Mouse (Mus musculus): ENCODE results near the gene Spata2. TPM values are rescaled to one million over a fixed set of nuclear protein-coding genes. Genes with fewer than 3 reads are reported as not detected.
A peak's percentile ranks its signal among the peaks of the same experiment; 100 is the strongest.

The Spata2 gene
- total RNA-seq, 2 experiments from 2014 or later: 53.5 to 58.1 TPM

DNA sequence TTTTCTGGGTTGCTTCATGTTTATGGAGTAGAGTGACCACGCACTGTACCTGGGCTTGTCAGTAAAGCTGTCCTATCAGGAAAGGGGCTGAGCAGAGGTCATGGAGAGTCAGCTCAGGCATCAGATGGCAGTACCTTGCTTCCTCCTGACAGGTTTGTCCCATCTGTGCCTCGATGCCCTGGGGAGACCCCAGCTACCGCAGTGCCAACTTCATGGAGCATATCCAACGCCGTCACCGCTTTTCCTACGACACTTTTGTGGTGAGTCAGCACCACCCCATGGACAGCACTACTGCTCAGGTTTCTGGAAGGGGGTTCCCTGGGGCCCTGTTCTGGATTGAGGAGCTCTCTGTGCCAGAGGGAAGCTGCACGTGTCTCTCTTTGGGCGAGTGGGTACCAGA lies 19.7 kb upstream of the Spata2 start:
- intact Hi-C loops (cut with DNase I): no loop called here
- no peak for DNase-seq

- DNase-seq: no peak
- intact Hi-C loops (cut with DNase I): no loop called here
These were observed 17.8 kb upstream of the Spata2 start for GRCm38 (mm10) chr2:167510485-167510884.

DNA sequence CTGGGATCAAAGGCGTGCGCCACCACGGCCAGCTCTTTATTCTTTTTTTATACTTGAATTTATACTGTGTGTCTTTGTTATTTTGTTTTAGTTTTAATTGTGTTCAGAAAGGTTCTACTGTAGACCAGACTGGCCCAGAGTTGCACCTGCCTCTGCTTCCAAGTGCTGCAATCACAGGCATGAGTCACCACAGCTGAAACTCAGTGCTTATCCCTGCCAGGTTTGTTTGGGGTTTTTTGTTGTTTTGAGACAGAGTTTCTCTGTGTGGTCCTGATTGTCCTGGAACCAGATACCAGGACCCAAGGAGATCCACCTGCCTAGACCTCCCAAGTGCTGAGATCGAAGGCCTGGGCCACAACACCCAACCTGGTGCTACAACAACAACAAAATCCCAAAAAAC lies 15.9 kb upstream of the Spata2 start:
- DNase-seq: no peak
- intact Hi-C loops (cut with DNase I): no loop called here

DNA sequence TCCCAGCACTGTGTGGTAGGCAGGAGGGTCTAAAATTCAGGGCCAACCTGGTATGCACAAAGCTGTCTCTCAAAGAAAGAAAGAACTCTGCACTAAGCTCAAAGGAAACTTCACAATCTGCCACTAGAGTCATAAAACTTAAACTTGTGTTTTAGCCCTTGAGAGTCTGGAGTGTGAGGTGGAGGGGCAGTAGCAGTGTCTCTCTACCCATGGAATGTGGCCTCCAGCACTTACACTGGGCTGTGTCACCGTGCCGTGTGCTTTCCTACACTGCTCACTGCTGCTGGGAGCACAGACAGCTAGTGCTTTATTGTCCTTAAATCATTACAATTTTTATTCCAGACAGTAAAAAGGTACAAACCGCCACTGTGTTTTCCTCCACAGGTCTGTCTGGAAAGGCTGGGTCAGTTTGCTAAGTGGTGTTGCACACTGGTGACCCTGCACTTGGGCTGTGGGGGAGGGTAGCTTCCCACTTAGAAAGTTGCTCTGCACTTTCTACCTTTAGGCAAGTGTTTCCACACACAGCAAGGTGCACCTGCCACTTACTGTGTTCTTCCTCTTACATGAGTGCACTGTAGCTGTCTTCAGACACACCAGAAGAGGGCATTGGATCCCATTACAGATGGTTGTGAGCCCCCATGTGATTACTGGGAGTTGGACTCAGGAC lies 15.2 kb upstream of the Spata2 start:
- intact Hi-C loops (cut with DNase I): no loop called here
- no peak for DNase-seq

DNA sequence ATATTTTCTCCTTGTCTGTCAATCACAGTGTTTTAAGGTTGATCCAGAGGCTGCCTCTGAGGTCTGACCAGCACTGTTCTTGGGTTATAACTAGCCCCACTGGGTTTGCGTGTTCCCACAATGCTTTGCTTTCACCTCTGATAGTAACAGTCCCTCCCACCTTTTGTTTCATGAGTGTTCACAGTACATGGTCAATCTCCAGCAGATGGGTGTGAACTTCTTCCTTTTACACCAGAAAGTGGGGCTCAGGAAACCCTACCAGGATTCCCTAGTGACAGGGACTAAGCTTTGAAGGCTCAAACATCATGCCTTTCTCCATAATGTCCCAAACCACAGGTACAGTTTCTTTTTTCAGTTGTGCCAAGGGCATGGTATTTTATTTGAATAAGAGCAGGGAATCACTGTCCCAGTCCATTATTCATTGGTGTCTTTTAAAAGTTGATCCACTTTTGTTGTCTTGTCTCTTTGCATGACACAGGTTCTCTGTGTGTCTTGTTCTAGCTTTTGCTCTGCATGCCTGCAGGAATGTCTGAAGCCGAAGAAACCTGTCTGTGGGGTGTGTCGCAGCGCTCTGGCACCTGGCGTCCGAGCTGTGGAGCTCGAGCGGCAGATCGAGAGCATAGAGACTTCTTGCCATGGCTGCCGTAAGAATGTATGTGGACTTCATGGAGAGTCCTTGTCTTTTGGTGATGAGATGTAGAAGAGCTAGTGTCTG lies 14.0 kb upstream of the Spata2 start:
- DNase-seq: no peak
- intact Hi-C loops (cut with DNase I): no loop called here

DNA sequence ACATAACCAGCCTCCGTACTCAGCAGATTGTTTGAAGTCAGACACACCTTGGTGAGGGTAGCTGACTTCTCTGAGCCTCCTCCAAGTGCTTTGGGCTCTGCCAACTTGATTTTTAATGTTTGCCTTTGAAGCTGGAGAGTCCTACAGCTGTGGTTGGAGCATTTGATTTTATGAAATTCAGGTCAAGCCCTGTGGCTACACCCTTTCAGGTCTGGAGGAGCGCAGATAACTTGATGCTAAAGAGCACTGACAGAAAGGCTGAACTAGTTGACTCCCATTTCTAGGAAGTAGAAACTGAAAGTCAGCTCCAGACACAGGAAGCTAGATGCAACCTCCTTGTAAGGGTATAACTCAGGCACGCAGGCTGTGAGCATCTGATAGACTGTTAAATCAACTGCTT lies 12.4 kb upstream of the Spata2 start:
- intact Hi-C loops (cut with DNase I): no loop called here
- DNase-seq: no peak

DNA sequence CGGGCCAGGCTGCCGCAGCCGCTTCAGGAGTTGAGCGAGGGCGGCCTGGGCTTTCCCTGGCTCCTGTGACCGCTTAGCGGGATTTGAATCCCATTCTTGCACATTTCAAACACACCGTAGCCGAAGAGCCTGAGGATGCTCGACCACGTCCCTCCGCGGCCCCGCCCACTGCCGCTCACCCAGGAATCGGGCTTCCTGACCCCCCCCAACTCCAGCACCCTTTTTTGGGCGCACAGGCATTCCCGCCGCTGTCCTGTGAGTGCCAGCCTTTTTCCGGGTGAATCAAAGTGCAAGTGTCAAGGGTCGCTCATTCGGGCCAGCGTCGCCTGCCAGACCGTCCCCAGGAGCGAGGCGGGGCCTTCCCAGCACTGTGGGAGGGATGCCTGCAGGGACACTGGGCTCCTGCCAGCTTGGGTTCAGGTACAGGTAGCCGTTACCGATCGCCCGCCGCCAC lies 11.2 kb upstream of the Spata2 start:
- peak; percentile 39 for DNase-seq
- intact Hi-C loops (cut with DNase I): no loop called here

DNA sequence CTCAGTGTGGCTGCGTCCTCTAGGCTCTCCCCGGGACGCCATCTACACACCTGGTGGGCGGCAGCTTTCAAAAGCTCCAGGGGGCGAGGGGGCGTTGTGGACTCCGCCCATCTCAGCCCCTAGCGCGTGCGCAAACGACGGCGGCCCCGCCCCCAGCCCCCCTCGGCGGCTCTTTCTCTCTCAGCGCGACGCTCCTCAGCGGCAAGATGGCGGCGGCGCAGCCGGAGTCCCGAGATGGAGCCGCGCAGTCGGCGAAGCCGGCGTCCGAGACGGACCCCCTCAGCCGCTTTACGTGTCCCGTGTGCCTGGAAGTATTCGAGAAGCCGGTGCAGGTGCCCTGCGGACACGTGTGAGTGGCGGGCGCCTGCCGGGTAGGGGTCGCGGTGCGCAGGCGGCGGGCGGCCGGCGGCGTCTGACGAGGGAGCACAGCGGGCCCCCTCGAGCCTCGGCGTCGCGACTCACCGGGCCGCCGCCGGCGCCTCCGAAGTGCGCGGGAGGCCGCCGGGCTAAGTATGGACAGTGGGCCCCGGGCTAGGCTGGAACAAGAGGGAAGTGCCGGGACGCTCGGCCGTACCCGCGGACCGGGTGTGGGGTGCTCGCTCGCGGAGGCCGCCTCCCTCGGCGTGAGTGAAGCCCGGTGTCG lies 10.7 kb upstream of the Spata2 start:
- DNase-seq: peak; percentile 92
- intact Hi-C loops (cut with DNase I): no loop called here

GRCm38 (mm10) chr2:167502554-167503252 lies 10.0 kb upstream of the Spata2 start:
- intact Hi-C loops (cut with DNase I): no loop called here
- DNase-seq: no peak

- DNase-seq: peak; percentile 27
- intact Hi-C loops (cut with DNase I): no loop called here
These were observed 4.6 kb upstream of the Spata2 start for GRCm38 (mm10) chr2:167497272-167497671.

GRCm38 (mm10) chr2:167496437-167496836 lies 3.8 kb upstream of the Spata2 start:
- intact Hi-C loops (cut with DNase I): no loop called here

DNA sequence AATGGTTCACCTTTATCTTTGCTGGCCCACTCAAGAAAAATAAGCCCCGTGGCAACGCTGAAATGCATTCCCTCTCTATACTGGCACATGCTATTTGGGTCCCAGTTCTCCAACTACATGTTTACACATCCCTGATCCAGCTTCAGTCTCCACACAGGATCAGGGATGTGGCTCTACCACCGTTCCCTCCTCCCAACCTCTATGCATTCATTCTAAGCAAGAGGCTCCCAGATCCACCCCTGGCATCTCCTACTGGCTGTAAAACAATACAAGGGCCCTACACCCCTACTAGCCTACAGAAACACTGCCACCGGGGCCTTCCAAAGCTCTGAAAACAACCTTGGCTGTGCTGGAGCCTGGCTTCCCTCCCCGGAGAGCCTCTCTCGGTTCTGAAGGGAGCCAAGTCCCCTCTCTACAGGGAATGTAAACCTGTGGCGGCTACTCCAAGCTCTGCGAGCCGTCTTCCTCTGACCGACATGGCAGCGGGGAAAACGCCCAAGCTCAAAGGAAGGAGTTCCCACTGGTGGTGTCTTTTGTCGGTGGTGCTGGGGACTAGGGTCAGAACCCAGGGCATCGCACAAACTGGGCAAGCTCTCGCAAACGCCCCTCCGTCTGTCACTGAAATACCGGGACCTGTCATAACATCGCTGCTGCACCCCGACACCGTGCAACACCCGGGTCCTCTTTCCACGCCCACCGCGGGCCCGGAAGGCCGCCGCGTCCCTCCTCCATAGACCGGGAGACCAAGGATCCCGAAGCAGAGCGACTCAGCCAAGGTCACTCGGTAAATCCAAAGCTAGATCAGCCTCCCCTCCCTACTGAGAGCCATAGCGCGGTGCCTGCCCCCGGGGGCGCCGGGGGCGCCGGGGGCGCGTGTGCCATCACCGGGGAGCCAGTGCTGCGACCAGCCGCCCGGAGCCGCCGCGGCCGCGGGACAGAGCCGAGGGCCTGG lies 654 bp downstream of the Spata2 start, which contains the start of gene Rnf114:
Gene Rnf114 (plus strand): TSS at position 889 of the 952 bp plus-strand sequence.
- DNase-seq: peak; percentile 35
- intact Hi-C loops (cut with DNase I): no loop called here

More at GRCm38 (mm10) chr2:167496437-167496836, 3.8 kb upstream of the Spata2 start:
- no peak for DNase-seq

DNA sequence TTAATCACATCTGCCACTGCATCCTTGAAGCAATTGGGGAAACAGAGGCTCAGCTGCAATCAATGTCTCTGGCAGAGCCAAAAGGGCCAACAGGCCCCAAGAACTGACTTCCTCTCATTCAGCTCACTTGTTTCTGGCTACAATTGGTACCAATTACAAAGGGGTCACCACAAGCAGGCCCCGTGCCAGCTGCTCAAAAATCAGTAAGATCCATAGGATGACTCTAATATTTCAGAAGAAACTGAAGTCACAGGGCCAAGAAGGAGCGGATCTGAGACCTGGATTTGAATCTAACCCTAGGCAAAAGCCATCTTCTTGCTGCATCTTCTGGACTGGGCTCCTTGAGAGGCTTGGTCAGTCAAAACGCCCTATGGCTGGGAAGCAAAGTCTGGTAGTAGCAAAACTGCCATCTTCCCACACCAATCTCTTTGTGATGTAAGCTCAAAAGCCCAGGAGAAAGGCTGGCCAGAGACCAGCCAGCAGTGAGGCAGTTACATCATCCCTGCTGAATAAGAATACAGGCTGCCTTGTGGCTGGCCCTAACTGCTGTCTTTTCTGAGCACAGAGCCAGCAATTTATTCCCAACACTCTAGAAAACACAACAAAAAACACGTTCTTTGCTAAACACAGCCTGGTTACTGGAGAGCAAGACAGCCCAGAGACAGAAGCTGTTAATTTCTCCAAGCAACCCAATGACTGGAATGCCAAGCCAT lies 1.7 kb downstream of the Spata2 start:
- DNase-seq: peak; percentile 56
- intact Hi-C loops (cut with DNase I): no loop called here

GRCm38 (mm10) chr2:167487994-167488393 lies 4.7 kb downstream of the Spata2 start:
- intact Hi-C loops (cut with DNase I): no loop called here
- no peak for DNase-seq

DNA sequence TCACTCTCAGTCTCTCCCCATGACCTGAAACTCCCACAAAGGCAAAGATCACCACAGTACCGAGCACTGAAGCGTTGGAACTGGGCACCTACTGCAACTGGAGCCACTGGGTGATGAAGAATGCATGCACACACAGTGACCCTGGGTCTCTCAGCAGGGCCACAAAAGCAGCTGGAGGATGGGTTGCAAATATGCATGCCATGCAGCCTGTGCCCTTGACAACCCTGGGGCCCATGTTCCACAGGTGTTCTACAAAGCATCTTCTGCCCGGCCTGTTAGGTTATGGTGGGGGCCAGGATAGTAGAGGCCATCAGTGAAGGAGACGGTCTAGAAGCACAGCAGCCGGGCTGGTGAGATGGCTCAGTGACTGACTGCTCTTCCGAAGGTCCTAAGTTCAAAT lies 5.1 kb downstream of the Spata2 start:
- DNase-seq: no peak
- intact Hi-C loops (cut with DNase I): no loop called here

- DNase-seq: no peak
- intact Hi-C loops (cut with DNase I): no loop called here
These were observed 6.1 kb downstream of the Spata2 start for GRCm38 (mm10) chr2:167486573-167486972.

DNA sequence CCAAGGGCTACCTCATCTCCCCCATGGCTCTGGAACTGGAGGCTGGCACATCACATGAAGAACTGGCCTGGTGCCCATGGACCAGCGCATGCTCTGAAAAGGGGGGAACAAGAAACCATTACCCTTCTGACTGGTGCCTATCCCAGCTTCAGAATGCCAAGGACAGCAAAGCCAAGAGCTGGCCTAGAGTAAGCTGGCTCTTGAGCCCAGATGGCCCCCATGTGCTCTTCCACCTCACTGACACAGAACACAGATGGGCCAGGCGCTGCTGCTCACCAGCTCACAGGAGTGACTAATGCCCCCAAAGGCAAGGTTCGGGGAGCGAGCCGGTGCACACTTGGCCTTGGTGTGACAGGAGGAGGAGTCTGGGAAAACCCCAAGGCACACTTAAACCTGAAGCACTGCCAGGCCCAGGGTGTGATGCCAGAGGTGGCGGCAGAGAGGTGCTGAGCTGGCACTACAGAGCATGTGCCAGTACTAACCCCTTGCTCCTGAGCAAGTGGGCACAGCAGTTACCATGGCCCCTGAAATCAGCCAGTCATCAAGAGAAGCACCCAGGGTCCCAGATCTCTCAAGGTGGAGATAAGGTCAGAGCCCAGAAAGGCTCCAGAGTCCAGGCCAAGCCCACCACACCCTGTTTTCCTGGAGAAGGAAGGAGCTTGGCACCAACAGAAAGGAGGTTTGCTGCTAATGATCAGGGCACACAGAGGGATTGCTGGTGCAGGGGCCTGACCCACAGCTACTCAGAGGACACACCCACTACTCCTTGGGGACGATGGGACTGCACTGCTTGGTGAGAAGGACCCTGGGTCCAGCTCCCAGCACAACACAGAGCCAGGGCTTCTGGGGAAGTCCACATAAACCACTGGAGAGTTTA lies 6.9 kb downstream of the Spata2 start:
- intact Hi-C loops (cut with DNase I): no loop called here
- DNase-seq: peak; percentile 97

- intact Hi-C loops (cut with DNase I): no loop called here
- no peak for DNase-seq
These were observed 7.8 kb downstream of the Spata2 start for GRCm38 (mm10) chr2:167484932-167485331.
